Comparison of ENCODE assay signal across 8 mouse cellular contexts in genomic region chr2:94407021-94407420, GRCm38 (mm10). TPM values are rescaled to one million over a fixed set of nuclear protein-coding genes. Genes with fewer than 3 reads are reported as not detected.
DNase-seq lines count a peak whose midpoint lies in the region; ATAC-seq and TF ChIP-seq lines count a peak whose summit lies in the region.

No protein-coding gene starts in this region.

- peak in 1 of 2 experiments; percentile 3 for DNase-seq in spleen, adult 2 months (ENCODE audit: low read depth in 1 of 2, low spot score in 2 of 2)
- DNase-seq in spleen, postnatal 4 days (ENCODE audit: low spot score in 2 of 2) = no peak
- peak; percentile 42 for DNase-seq in embryo, embryonic 11 days
- peak; percentile 69 for DNase-seq in induced T-regulatory cell, adult 2 months (ENCODE audit: low read depth)
- DNase-seq in midbrain, embryonic 11.5 days (ENCODE audit: low spot score, missing footprints) = peak; percentile 89
- no peak for DNase-seq in urinary bladder, postnatal 14 days (ENCODE audit: low spot score)
- no peak for DNase-seq in ovary, postnatal 14 days (ENCODE audit: low spot score)

- no peaks in the 10 kb centered on the region for H3K27me3 ChIP-seq in spleen, adult 2 months (ENCODE audit: control insufficient read depth, insufficient read depth, low read length)
- no peaks in the 10 kb centered on the region for H3K27me3 ChIP-seq in midbrain, embryonic 11.5 days (ENCODE audit: control insufficient read depth, insufficient read depth, low read length)

- H3K4me2 ChIP-seq in midbrain, embryonic 11.5 days = peak overlapping the region; percentile 87

- WGBS in spleen, adult 2 months = 1% methylated on average over 13 of the region's 13 CpGs
- 3% methylated on average over 13 of the region's 13 CpGs for WGBS in midbrain, embryonic 11.5 days

- no peak for TF ChIP-seq POLR2A in spleen, adult 2 months (IDR thresholded peaks at IDR 0.05; ENCODE audit: low read depth, low read length)

- H3K4me1 ChIP-seq in spleen, adult 2 months (ENCODE audit: control insufficient read depth, insufficient read depth, insufficient read length) = no peaks in the 10 kb centered on the region
- peaks cover 16% of the 10 kb centered on the region for H3K4me1 ChIP-seq in midbrain, embryonic 11.5 days (ENCODE audit: control insufficient read depth, insufficient read depth, low read length)

- TF ChIP-seq CTCF in spleen, adult 2 months (IDR thresholded peaks at IDR 0.05; ENCODE audit: extremely low read depth, insufficient read depth, insufficient read length, insufficient replicate concordance) = no peak

- peak overlapping the region; percentile 88 for H3K9ac ChIP-seq in midbrain, embryonic 11.5 days (ENCODE audit: low read length)

- peak overlapping the region; percentile 99 for H3K4me3 ChIP-seq in spleen, adult 2 months (ENCODE audit: extremely low read depth, insufficient read depth, insufficient read length)
- H3K4me3 ChIP-seq in midbrain, embryonic 11.5 days (ENCODE audit: low read depth, low read length) = peak overlapping the region; percentile 78

- peaks cover 6% of the 10 kb centered on the region for H3K36me3 ChIP-seq in spleen, adult 2 months (ENCODE audit: control insufficient read depth, insufficient read depth, low read length)
- H3K36me3 ChIP-seq in midbrain, embryonic 11.5 days (ENCODE audit: control insufficient read depth, insufficient read depth, low read length) = peaks cover 4% of the 10 kb centered on the region; the same call in 1 of the 2 replicates

- H3K27ac ChIP-seq in spleen, adult 2 months (ENCODE audit: insufficient read depth, low read length) = no peak overlapping the region
- H3K27ac ChIP-seq in midbrain, embryonic 11.5 days (ENCODE audit: low read depth, low read length) = no peak overlapping the region; the same call in 1 of the 2 replicates

- peak; percentile 9; the same call in 1 of the 2 replicates for ATAC-seq in midbrain, embryonic 11.5 days (ENCODE audit: low FRiP score)
- no peak for ATAC-seq in frontal cortex, adult (ENCODE audit: low TSS enrichment)

- H3K9me3 ChIP-seq in midbrain, embryonic 11.5 days (ENCODE audit: control insufficient read depth, low read length) = no peaks in the 10 kb centered on the region

RNA-seq across cellular contexts. Expression of gene Ttc17, which starts 0.5 kb away (rescaled TPM):
- polyA plus RNA-seq in spleen, adult 2 months (2012; rRNA removed) = 11.5 and 12.5 TPM in 2 replicates
- polyA plus RNA-seq in midbrain, embryonic 11.5 days (2014; fragmentation: Nextera tagmentation; extraction: Ambion mirVana) = 12.5 and 15.3 TPM in 2 replicates

RNA-seq across cellular contexts. Expression of gene Api5, which starts 30.9 kb away (rescaled TPM):
- polyA plus RNA-seq in spleen, adult 2 months (2012; rRNA removed) = 15.1 and 25.6 TPM in 2 replicates
- polyA plus RNA-seq in midbrain, embryonic 11.5 days (2014; fragmentation: Nextera tagmentation; extraction: Ambion mirVana) = 252 and 261 TPM in 2 replicates

Comparison
In these comparisons a context has a peak if more than half of its experiments do, and no peak if none do; other contexts are left out.
1. DNase-seq: peak in embryo, embryonic 11 days (single experiment), induced T-regulatory cell, adult 2 months (single experiment) and midbrain, embryonic 11.5 days (single experiment); none in spleen, postnatal 4 days (0 of 2), urinary bladder, postnatal 14 days (single experiment) and ovary, postnatal 14 days (single experiment).